Mouse (Mus musculus): Measurements from ENCODE around the gene Ctnna3. TPM values are rescaled to one million over a fixed set of nuclear protein-coding genes. Genes with fewer than 3 reads are reported as not detected.
A peak's percentile ranks its signal among the peaks of the same experiment; 100 is the strongest.

Ctnna3 gene
- total and polyA plus RNA-seq, 2 experiments from 2014 or later, result 0.51 to 0.52 TPM

DNA sequence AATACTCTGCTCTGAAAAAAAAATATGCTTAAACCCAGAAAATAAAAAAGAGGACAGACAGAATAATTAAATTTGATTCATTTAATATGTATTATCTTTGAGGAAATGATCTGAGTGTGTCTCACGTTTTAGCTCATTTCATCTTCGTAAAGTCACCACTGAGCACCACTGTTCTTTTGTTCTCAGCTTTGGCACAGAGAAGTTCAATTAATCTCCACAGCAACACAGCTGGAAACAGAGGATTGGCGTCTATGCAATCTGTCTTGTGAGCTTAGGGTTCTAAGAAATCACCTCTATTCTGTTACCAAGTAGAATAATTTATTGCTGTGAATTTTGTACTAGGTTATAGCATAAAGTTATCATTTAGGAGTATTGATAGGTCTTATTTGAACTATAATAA lies 217.4 kb downstream of the Ctnna3 start:
- TF ChIP-seq CTCF (IDR thresholded peaks at IDR 0.05; ENCODE audit: low read depth), result no peak
- Histone ChIP-seq H3K27me3 (ENCODE audit: insufficient read depth, low read length) (no peaks in the 10 kb centered on the region), H3K9me3 (ENCODE audit: low read length) (no peaks in the 10 kb centered on the region), H3K4me1 (ENCODE audit: insufficient read depth) (no peaks in the 10 kb centered on the region), H3K27ac (ENCODE audit: low read depth, low read length) (no peak overlapping the region), H3K4me3 (ENCODE audit: low read depth, low read length) (no peak overlapping the region), H3K4me2 (ENCODE audit: low read depth) (no peak overlapping the region), H3K9ac (no peak overlapping the region), H3K36me3 (ENCODE audit: insufficient read depth) (no peaks in the 10 kb centered on the region)
- no peak for ATAC-seq
- WGBS, result 9% methylated on average over 3 of the region's 3 CpGs
- peak; percentile 7 for DNase-seq

DNA sequence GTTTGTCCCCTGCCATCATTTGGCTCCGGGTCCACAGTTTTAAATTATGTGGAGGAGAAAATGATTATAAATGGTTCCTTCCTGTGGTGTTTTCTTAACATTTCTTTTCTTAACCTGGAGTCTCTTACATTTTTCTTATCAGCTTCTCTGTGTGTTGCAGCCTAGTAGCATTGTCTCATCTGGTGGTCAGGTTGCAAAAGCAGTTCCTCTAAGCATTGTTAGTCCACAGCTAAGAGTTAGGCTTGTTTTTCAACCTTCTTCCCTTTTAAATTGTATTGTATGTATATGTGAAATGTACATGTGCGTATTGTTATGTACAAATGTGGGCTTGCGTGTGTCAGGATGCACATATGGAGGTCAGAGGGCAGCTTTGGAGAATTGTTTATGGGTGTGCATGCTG lies 220.4 kb downstream of the Ctnna3 start:
- TF ChIP-seq CTCF (IDR thresholded peaks at IDR 0.05; ENCODE audit: low read depth), result no peak
- no peaks in the 10 kb centered on the region for H3K27me3 ChIP-seq (ENCODE audit: insufficient read depth, low read length)
- 77% methylated on average over 3 of the region's 3 CpGs for WGBS
- no peaks in the 10 kb centered on the region for H3K4me1 ChIP-seq (ENCODE audit: insufficient read depth)
- no peaks in the 10 kb centered on the region for H3K36me3 ChIP-seq (ENCODE audit: insufficient read depth)
- no peak overlapping the region for H3K9ac ChIP-seq
- H3K9me3 ChIP-seq (ENCODE audit: low read length), result no peaks in the 10 kb centered on the region
- no peak overlapping the region for H3K27ac ChIP-seq (ENCODE audit: low read depth, low read length)
- no peak overlapping the region for H3K4me2 ChIP-seq (ENCODE audit: low read depth)
- H3K4me3 ChIP-seq (ENCODE audit: low read depth, low read length), result no peak overlapping the region
- no peak for DNase-seq
- ATAC-seq, result no peak

DNA sequence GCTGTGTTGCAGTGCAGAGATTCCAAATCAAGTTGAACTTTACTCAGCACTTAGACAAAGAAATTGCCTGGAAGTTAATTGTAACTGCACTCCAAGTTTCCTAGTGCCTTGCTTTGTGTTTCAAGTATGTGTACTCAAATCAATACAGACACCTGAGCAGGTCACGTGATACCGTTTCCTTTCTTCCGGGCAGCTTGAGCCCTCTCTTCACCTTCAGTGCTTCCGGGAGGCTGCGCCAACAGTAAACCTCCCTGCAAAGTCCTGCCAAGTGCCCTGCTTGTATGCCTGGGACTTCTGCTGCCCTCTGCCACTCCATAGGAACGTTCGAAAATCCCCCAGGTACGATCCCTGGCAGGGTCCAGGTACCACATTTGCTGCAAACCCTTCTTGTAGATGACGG lies 223.0 kb downstream of the Ctnna3 start:
- ATAC-seq (no peak), DNase-seq (no peak)
- no peak overlapping the region for H3K27ac ChIP-seq (ENCODE audit: low read depth, low read length)
- no peaks in the 10 kb centered on the region for H3K9me3 ChIP-seq (ENCODE audit: low read length)
- no peak overlapping the region for H3K4me2 ChIP-seq (ENCODE audit: low read depth)
- H3K4me3 ChIP-seq (ENCODE audit: low read depth, low read length), result no peak overlapping the region
- H3K27me3 ChIP-seq (ENCODE audit: insufficient read depth, low read length), result no peaks in the 10 kb centered on the region
- no peak overlapping the region for H3K9ac ChIP-seq
- no peaks in the 10 kb centered on the region for H3K4me1 ChIP-seq (ENCODE audit: insufficient read depth)
- no peaks in the 10 kb centered on the region for H3K36me3 ChIP-seq (ENCODE audit: insufficient read depth)
- 78% methylated on average over 9 of the region's 9 CpGs for WGBS
- TF ChIP-seq CTCF (IDR thresholded peaks at IDR 0.05; ENCODE audit: low read depth), result no peak

DNA sequence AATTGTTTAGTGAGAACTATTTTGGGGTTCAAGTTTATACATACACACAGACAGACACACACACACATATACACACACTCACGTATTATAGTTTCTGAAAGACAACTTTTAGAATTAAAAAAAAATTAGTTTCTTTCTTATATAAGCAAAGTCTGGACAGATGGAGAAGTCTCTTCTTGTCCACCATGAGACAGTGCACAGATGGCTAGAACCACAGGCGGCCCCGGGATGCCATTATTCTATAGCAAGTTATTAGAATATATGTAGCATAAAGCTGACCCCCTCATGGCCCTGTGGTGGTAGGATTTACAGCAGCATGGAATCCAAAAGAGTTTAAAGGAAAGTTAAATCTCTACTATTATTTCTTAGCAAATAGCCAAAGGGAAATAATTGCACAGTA lies 223.7 kb downstream of the Ctnna3 start:
- ATAC-seq (no peak), DNase-seq (no peak)
- Histone ChIP-seq H3K9ac (no peak overlapping the region), H3K27ac (ENCODE audit: low read depth, low read length) (no peak overlapping the region), H3K9me3 (ENCODE audit: low read length) (no peaks in the 10 kb centered on the region), H3K4me1 (ENCODE audit: insufficient read depth) (no peaks in the 10 kb centered on the region), H3K27me3 (ENCODE audit: insufficient read depth, low read length) (no peaks in the 10 kb centered on the region), H3K4me3 (ENCODE audit: low read depth, low read length) (no peak overlapping the region), H3K36me3 (ENCODE audit: insufficient read depth) (no peaks in the 10 kb centered on the region), H3K4me2 (ENCODE audit: low read depth) (no peak overlapping the region)
- 95% methylated on average over 3 of the region's 3 CpGs for WGBS
- TF ChIP-seq CTCF (IDR thresholded peaks at IDR 0.05; ENCODE audit: low read depth), result no peak

DNA sequence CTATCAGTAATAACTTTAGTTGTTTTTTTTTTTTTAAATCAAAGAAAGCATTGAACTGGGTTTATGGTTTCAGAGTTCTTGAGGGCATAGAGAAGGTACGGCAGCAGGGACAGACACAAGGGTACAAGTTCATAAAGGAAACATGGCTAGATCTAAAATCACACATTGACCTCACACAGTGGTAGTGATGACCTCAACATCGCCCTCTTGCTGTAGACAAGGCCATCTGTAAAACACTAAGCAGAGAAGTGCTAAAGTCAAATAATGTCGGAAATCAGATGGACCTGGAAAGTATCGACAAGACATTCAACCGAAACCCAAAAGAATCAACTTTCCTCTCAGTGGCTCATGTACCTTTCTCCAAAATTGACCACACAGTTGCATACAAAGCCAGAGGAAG lies 224.7 kb downstream of the Ctnna3 start:
- no peak for ATAC-seq
- H3K4me2 ChIP-seq (ENCODE audit: low read depth), result no peak overlapping the region
- H3K4me3 ChIP-seq (ENCODE audit: low read depth, low read length), result no peak overlapping the region
- H3K27ac ChIP-seq (ENCODE audit: low read depth, low read length), result no peak overlapping the region
- no peaks in the 10 kb centered on the region for H3K27me3 ChIP-seq (ENCODE audit: insufficient read depth, low read length)
- no peaks in the 10 kb centered on the region for H3K4me1 ChIP-seq (ENCODE audit: insufficient read depth)
- H3K36me3 ChIP-seq (ENCODE audit: insufficient read depth), result no peaks in the 10 kb centered on the region
- no peak for DNase-seq
- WGBS, result 93% methylated on average over 5 of the region's 5 CpGs
- no peak overlapping the region for H3K9ac ChIP-seq
- H3K9me3 ChIP-seq (ENCODE audit: low read length), result no peaks in the 10 kb centered on the region
- no peak for TF ChIP-seq CTCF (IDR thresholded peaks at IDR 0.05; ENCODE audit: low read depth)

DNA sequence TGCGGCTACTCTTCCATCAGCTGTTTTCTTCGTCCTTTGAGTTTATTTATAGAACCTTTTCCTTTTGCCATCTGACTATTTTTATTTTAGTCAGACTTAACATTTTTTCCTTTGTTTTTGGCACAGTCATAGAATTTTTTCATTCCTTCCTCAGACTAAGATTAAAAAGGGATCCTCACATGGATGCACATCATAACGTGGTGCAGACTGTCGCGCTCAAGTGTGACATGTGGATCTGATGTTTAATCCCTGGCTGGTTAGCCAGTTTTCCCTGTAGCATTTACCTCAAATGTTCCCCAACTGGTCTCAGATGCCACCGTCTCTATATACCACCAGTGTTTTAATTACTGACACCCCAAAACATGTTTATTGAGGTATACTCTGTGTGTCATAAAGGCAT lies 246.4 kb downstream of the Ctnna3 start:
- no peaks in the 10 kb centered on the region for H3K36me3 ChIP-seq (ENCODE audit: insufficient read depth)
- no peaks in the 10 kb centered on the region for H3K9me3 ChIP-seq (ENCODE audit: low read length)
- WGBS, result 69% methylated on average over 6 of the region's 6 CpGs
- no peak overlapping the region for H3K4me2 ChIP-seq (ENCODE audit: low read depth)
- DNase-seq (peak; percentile 3), ATAC-seq (no peak; the same call in 1 of the 2 replicates)
- H3K4me1 ChIP-seq (ENCODE audit: insufficient read depth), result no peaks in the 10 kb centered on the region
- no peak overlapping the region for H3K4me3 ChIP-seq (ENCODE audit: low read depth, low read length)
- no peak overlapping the region for H3K27ac ChIP-seq (ENCODE audit: low read depth, low read length)
- H3K27me3 ChIP-seq (ENCODE audit: insufficient read depth, low read length), result no peaks in the 10 kb centered on the region
- TF ChIP-seq CTCF (IDR thresholded peaks at IDR 0.05; ENCODE audit: low read depth), result no peak
- H3K9ac ChIP-seq, result no peak overlapping the region

DNA sequence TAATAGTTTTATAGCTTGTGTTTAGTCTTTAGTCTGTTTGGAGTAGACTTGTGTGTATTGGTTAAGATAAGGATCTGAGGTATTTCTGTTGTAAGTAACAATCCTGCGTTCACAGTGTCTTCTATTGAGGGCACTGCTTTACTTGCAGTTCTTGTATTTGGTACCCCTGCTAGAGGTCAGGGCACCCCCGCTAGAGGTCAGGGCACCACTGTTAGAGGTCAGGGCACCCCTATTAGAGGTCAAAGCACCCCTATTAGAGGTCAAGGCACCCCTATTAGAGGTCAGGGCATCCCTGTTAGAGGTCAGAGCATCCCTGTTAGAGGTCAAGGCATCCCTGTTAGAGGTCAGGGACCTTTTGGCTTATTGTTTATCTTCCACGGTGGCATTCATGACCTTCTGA lies 259.3 kb downstream of the Ctnna3 start:
- Histone ChIP-seq H3K4me1 (ENCODE audit: insufficient read depth) (no peaks in the 10 kb centered on the region), H3K4me2 (ENCODE audit: low read depth) (no peak overlapping the region), H3K27ac (ENCODE audit: low read depth, low read length) (no peak overlapping the region), H3K36me3 (ENCODE audit: insufficient read depth) (no peaks in the 10 kb centered on the region), H3K27me3 (ENCODE audit: insufficient read depth, low read length) (no peaks in the 10 kb centered on the region), H3K9me3 (ENCODE audit: low read length) (no peaks in the 10 kb centered on the region), H3K9ac (no peak overlapping the region), H3K4me3 (ENCODE audit: low read depth, low read length) (no peak overlapping the region)
- WGBS, result 49% methylated on average over 3 of the region's 3 CpGs
- ATAC-seq (no peak), DNase-seq (no peak)
- TF ChIP-seq CTCF (IDR thresholded peaks at IDR 0.05; ENCODE audit: low read depth), result no peak

DNA sequence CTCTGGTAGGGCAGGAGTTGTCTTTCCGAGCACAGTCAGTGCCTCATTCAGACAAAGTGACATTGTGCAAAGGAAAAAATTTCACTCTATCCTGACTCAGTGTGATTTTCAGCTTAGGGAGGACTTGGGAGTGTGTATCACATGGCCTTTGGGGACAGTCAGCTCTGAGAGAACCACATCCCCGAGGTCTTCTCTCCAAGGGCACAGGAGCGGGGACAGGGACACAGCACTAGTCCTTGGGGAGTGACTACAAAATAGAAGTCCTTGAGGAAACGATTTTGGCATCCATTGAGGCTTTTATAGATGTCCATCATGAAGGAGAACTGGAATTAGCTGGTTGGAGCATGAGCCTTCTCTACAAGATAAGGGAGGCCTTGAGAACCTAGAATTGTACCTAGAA lies 259.8 kb downstream of the Ctnna3 start:
- Histone ChIP-seq H3K36me3 (ENCODE audit: insufficient read depth) (no peaks in the 10 kb centered on the region), H3K4me1 (ENCODE audit: insufficient read depth) (no peaks in the 10 kb centered on the region), H3K27me3 (ENCODE audit: insufficient read depth, low read length) (no peaks in the 10 kb centered on the region), H3K4me3 (ENCODE audit: low read depth, low read length) (no peak overlapping the region), H3K4me2 (ENCODE audit: low read depth) (no peak overlapping the region), H3K27ac (ENCODE audit: low read depth, low read length) (no peak overlapping the region), H3K9ac (no peak overlapping the region), H3K9me3 (ENCODE audit: low read length) (no peaks in the 10 kb centered on the region)
- no peak for TF ChIP-seq CTCF (IDR thresholded peaks at IDR 0.05; ENCODE audit: low read depth)
- 56% methylated on average over 4 of the region's 4 CpGs for WGBS
- ATAC-seq, result no peak
- no peak for DNase-seq

Data from forebrain, postnatal 0 days (tissue).